Mouse (Mus musculus) adipocyte (in vitro differentiated cells): ENCODE data around the gene Ncaph.

Experiments
- DNase-seq: peaks from one replicate; pipeline ENCODE4 v3.0.0-alpha.2; 2016; ENCODE audit warnings: low spot score

Gene Ncaph

DNA sequence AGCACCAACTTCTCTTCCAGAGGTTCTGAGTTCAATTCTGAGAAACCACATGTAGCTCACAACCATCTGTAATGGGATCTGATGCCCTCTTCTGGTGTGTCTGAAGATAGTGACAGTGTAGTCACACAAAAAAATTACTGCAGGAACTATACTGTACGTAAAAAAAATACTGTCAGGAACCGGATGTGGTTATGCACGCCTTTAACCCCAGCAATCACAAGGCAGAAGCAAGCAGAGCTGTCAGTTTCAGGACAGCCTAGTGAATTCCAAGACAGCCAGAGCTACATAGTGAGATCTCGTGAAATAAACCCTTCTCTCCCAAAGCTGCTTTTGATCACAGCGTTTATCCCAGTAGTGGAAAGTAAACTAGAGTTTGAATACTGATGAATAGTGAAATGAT, 47.5 kb downstream of the Ncaph start:
- DNase-seq: no peak

GRCm38 (mm10) chr2:127080591-127081218, 53.0 kb downstream of the Ncaph start:
- DNase-seq: no peak

- DNase-seq: no peak
Observed at GRCm38 (mm10) chr2:127079881-127080590, 53.7 kb downstream of the Ncaph start.

GRCm38 (mm10) chr2:127079066-127079465, 54.7 kb downstream of the Ncaph start:
- DNase-seq: peak; percentile 78

DNA sequence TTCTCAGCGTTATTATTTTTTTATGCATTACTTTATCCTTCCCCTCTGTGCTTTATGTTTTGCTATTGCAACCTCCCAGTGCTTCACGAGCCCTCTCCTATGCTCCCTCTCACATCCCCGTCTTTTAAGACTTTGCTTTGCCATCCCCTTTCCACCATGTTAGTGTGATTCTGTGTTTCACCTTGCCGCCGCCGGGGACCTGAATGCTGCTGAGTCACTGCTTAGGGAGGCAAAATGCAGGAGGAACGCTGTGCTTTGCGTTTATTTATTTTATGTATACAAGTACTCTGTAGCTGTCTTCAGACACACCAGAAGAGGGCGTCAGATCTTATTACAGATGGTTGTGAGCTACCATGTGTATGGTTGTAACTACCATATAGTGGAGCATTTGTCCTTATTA, 56.1 kb downstream of the Ncaph start:
- no peak for DNase-seq

DNA sequence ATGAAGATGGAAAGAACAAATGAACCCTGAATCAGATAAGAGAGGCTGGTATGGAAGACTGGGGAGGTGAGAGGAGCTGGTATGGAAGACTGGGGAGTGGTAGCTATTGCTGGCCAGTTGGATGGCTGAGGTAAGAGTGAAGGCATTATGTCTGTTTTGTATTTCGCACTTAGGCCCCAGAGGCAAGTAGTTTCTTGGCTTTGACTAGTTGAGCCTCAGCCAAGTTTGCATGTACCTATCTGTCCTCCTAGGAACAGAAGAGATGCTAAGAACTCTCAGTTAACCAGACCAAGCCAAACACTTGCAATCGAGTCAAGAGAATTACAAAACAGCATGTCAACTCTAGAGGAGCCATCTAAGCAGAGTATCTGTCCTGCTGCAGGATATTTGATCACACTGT, 59.6 kb downstream of the Ncaph start:
- DNase-seq: no peak

GRCm38 (mm10) chr2:127070879-127071278, 62.9 kb downstream of the Ncaph start:
- DNase-seq: no peak

- peak; percentile 92 for DNase-seq
Observed at GRCm38 (mm10) chr2:127070435-127070841, 63.3 kb downstream of the Ncaph start, which contains the start of gene Blvra. Gene Blvra (plus strand): TSS chr2:127070665.

GRCm38 (mm10) chr2:127069781-127070434, 63.8 kb downstream of the Ncaph start:
- DNase-seq: no peak

DNA sequence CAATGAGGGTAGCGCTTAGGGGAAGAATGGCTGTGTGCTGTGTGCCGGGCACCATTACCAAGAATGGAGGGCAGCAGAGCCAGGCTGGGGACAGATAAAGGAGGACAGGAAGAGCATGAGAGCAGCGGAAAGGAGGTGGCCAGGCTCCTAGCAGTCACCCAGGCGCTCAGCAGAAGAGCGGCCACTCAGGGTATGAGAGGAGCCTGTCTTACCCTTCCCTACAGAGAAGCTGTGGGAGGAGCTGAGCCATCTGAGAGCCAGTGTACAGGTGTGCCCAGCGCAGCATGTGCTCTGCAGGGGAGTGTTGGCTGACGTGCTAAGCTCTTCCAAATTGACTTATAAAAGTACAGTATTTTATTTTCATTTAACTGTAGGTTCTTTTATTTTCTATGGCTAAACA, 64.9 kb downstream of the Ncaph start:
- no peak for DNase-seq

GRCm38 (mm10) chr2:127061471-127061870, 72.3 kb downstream of the Ncaph start:
- DNase-seq: no peak
